Comparison of ENCODE assay signal across 21 mouse cellular contexts in genomic region chr7:83254411-83254810, GRCm38 (mm10).
DNase-seq lines count a peak whose midpoint lies in the region; ATAC-seq and TF ChIP-seq lines count a peak whose summit lies in the region.
"Had no signal": no experiment of that assay in that cellular context is flagged by ENCODE, and none has a peak within 500 bp of the region (broad histone marks: within the 10 kb centered on the region; RNA-seq: fewer than 3 reads in every experiment).

No protein-coding gene starts in this region.

- no peak for DNase-seq in kidney, adult 9 months
- DNase-seq in kidney, postnatal 10 days, result no peak
- peak; percentile 40 for DNase-seq in kidney, postnatal 0 days (ENCODE audit: low spot score)
- no peak for DNase-seq in kidney, adult 18-20 months
- DNase-seq: adrenal gland, adult 2 months; adrenal gland, adult 8-10 months; adrenal gland, postnatal 10 days; adrenal gland, postnatal 14 days; adrenal gland, postnatal 25 days; adrenal gland, postnatal 36 days; B cell, adult 2 months; cerebellum, adult 11 months; cerebellum, adult 11-12 months; cerebellum, adult 18-20 months had no signal

- H3K27ac ChIP-seq in kidney, embryonic 14.5 days (ENCODE audit: low read depth, low read length), result no peak overlapping the region
- H3K27ac ChIP-seq in kidney, embryonic 16.5 days (ENCODE audit: low read length), result no peak overlapping the region
- H3K27ac ChIP-seq in kidney, postnatal 0 days, result no peak overlapping the region

- no peak overlapping the region for H3K4me3 ChIP-seq in kidney, embryonic 14.5 days (ENCODE audit: low read length)
- H3K4me3 ChIP-seq in kidney, embryonic 16.5 days (ENCODE audit: low read length), result no peak overlapping the region
- H3K4me3 ChIP-seq in kidney, postnatal 0 days (replicated peaks; ENCODE audit: low read depth, low read length), result no peak overlapping the region

- H3K4me2 ChIP-seq in kidney, embryonic 14.5 days (replicated peaks; ENCODE audit: low read depth, low read length), result no peak overlapping the region
- H3K4me2 ChIP-seq in kidney, embryonic 16.5 days (replicated peaks; ENCODE audit: low read depth, low read length), result no peak overlapping the region
- no peak overlapping the region for H3K4me2 ChIP-seq in kidney, postnatal 0 days (ENCODE audit: low read length)

- H3K4me1 ChIP-seq in kidney, embryonic 14.5 days (ENCODE audit: control insufficient read depth, insufficient read depth, low read length), result no peaks in the 10 kb centered on the region
- no peaks in the 10 kb centered on the region for H3K4me1 ChIP-seq in kidney, embryonic 16.5 days (ENCODE audit: insufficient read depth, low read length)
- H3K4me1 ChIP-seq in kidney, postnatal 0 days (replicated peaks; ENCODE audit: insufficient read depth, low read length), result no peaks in the 10 kb centered on the region

- no peaks in the 10 kb centered on the region for H3K9me3 ChIP-seq in kidney, embryonic 14.5 days (ENCODE audit: control insufficient read depth, low read length)
- no peaks in the 10 kb centered on the region for H3K9me3 ChIP-seq in kidney, embryonic 16.5 days (ENCODE audit: low read length)
- H3K9me3 ChIP-seq in kidney, postnatal 0 days (replicated peaks; ENCODE audit: low read length), result no peaks in the 10 kb centered on the region
- H3K9me3 ChIP-seq: G1E had no signal

- H3K36me3 ChIP-seq in kidney, embryonic 14.5 days (ENCODE audit: control insufficient read depth, insufficient read depth, low read length), result no peaks in the 10 kb centered on the region
- no peaks in the 10 kb centered on the region for H3K36me3 ChIP-seq in kidney, embryonic 16.5 days (ENCODE audit: insufficient read depth, low read length)
- no peaks in the 10 kb centered on the region for H3K36me3 ChIP-seq in kidney, postnatal 0 days (ENCODE audit: insufficient read depth, low read length)
- H3K36me3 ChIP-seq: G1E had no signal

- no peaks in the 10 kb centered on the region for H3K27me3 ChIP-seq in kidney, embryonic 14.5 days (ENCODE audit: control insufficient read depth, insufficient read depth, low read length)
- no peaks in the 10 kb centered on the region for H3K27me3 ChIP-seq in kidney, embryonic 16.5 days (ENCODE audit: insufficient read depth, low read length)
- no peaks in the 10 kb centered on the region for H3K27me3 ChIP-seq in kidney, postnatal 0 days (ENCODE audit: insufficient read depth, low read length)
- H3K27me3 ChIP-seq: CH12.LX, Patski had no signal

- no peak overlapping the region for H3K9ac ChIP-seq in kidney, embryonic 14.5 days (ENCODE audit: low read depth, low read length)
- no peak overlapping the region for H3K9ac ChIP-seq in kidney, embryonic 16.5 days (replicated peaks; ENCODE audit: low read length)
- H3K9ac ChIP-seq in kidney, postnatal 0 days (ENCODE audit: low read depth, low read length), result no peak overlapping the region

- no peak for TF ChIP-seq CTCF in kidney, postnatal 0 days (IDR thresholded peaks at IDR 0.05; ENCODE audit: low read depth)

- 55% methylated on average over 4 of the region's 4 CpGs for WGBS in kidney, embryonic 14.5 days
- WGBS in kidney, embryonic 16.5 days, result 48% methylated on average over 4 of the region's 4 CpGs
- 45% methylated on average over 4 of the region's 4 CpGs for WGBS in kidney, postnatal 0 days

- ATAC-seq in kidney, embryonic 14.5 days (ENCODE audit: low FRiP score, low TSS enrichment), result peak; percentile 62; the same call in 1 of the 2 replicates
- peak; percentile 59; the same call in 1 of the 2 replicates for ATAC-seq in kidney, embryonic 16.5 days (ENCODE audit: low FRiP score, low TSS enrichment)
- no peak for ATAC-seq in kidney, postnatal 0 days (replicated peaks; ENCODE audit: low FRiP score, low read depth)
- ATAC-seq: activated CD4-positive, CD25-positive, alpha-beta regulatory T cell, adult 4 months; CD4-positive, CD25-positive, alpha-beta regulatory T cell, adult 4 months; Patski had no signal
